Mouse (Mus musculus) E14TG2a.4 (cell line): ENCODE results near the gene Cped1.

Experiments
- CTCF ChIP-seq: conservative IDR thresholded peaks from 2 replicates; pipeline ENCODE4 v1.5.1; 2014; ENCODE audit warnings: low read length
- NANOG ChIP-seq: IDR thresholded peaks from 2 replicates; pipeline ENCODE4 v1.6.1; 2014; ENCODE audit warnings: borderline replicate concordance, low read length, mixed read lengths
- POU5F1 ChIP-seq: IDR thresholded peaks from 2 replicates; pipeline ENCODE4 v1.6.1; 2014; ENCODE audit warnings: low read length, borderline replicate concordance

DNA sequence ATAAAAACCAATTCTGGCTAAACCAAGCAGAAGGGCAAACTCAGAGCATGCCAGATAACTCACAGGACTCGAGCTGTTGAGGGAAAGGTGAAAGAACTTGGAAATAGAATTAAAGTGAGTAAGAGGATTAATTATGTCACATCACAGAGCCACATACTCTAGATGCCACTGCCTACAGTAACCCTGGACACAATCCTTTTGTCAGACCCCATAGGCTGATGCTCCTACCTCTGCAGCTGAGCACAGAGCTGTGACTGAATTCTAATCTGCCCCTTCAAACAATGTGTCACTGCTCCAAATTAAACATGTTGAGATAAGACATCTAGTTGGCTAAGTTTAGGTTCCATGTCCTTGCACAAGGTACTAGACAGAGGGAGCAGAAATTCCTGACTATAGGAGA, 176.2 kb downstream of the Cped1 start:
- no peak for TF ChIP-seq CTCF
- TF ChIP-seq NANOG: no peak
- no peak for TF ChIP-seq POU5F1
